Mouse (Mus musculus) myocyte (in vitro differentiated cells): ENCODE results near the gene Ncam1.
A peak's percentile ranks its signal among the peaks of the same experiment; 100 is the strongest.

Experiments
- E2F4 ChIP-seq: IDR thresholded peaks from one replicate; pipeline ENCODE4 v1.6.1; 2011; ENCODE audit warnings: mild to moderate bottlenecking, control low read depth, moderate library complexity; ENCODE audit not compliant: insufficient read depth
- MYOD1 ChIP-seq, 3 experiments: IDR thresholded peaks; one replicate each; pipeline ENCODE4 v1.6.1; 2011; ENCODE audit warnings: control low read depth in 2 of 3, low read depth in 2 of 3, mild to moderate bottlenecking in 2 of 3, moderate library complexity in 1 of 3; ENCODE audit not compliant: insufficient read length in 2 of 3, control insufficient read depth in 1 of 3

DNA sequence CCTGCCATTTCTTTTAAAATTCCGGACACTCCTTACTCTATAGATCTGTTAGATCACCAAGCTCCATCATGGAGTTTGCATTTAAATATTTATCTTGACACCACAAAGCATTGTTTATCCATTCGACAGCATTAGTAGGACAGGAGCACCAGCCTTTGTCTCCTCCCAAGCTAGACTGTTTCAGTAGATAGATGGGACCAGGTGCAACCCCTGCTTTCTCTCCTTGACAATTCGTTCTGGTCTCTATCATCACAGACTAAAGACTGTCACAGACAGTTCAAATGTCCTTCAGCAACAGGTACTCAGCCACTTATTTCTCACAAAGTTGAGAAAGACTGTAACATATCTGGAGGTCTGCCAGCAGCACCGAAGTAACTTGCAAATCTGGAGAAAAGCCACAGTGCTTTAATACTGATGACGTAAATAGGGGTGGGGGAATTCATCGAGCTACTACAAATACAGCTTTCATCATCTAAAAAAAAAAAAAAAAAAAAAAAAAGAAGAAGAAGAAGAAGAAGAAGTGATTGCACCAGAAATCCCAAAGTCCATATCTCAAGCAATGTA lies 4.7 kb downstream of the Ncam1 start:
- TF ChIP-seq MYOD1 (IDR thresholded peaks at IDR 0.05; ENCODE audit: control insufficient read depth in 1 of 3, insufficient read length in 2 of 3, low read depth in 2 of 3) (peak in 2 of 3 experiments; percentile 50 to 58), E2F4 (no peak)
